Mouse (Mus musculus): ENCODE results near the gene L3hypdh.

DNA sequence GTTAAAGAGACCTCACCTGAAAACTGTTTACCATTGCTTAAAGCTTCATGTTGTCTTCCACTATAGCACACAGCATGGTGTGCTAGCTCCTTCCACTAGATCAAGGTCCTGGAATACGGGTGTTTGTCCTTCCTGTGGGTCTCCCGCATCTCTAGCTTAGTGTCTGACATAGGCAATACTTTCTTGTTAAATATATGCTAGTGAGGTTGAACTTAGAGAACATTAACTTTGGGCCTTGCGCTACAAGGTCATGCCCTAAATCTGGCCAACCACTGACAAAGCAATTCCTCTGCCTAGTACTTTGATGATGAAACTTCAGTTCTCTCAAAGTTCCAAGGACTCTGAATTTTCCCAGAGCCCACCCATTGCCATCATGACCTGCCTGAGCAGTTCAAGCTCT lies 7.0 kb downstream of the L3hypdh start:
- TF ChIP-seq CTCF (IDR thresholded peaks at IDR 0.05; ENCODE audit: borderline replicate concordance, insufficient read depth, low read depth, low read length) (no peak), POLR2A (IDR thresholded peaks at IDR 0.05; ENCODE audit: borderline replicate concordance, insufficient read depth, low read length) (no peak)

Measured in cerebellum, adult 2 months (tissue).